Mouse (Mus musculus) right cerebral cortex, postnatal 4 days (tissue): ENCODE measurements around the gene C1qtnf7.

Source experiments
- DNase-seq: peaks from one replicate; pipeline ENCODE4 v3.0.0-alpha.2; 2022

C1qtnf7 gene

GRCm38 (mm10) chr5:43541492-43541891 lies 26.2 kb downstream of the C1qtnf7 start:
- no peak for DNase-seq

- DNase-seq: peak; percentile 71
These were observed 27.0 kb downstream of the C1qtnf7 start for GRCm38 (mm10) chr5:43542246-43542845.

GRCm38 (mm10) chr5:43549951-43550350 lies 34.6 kb downstream of the C1qtnf7 start:
- DNase-seq: no peak

- no peak for DNase-seq
These were observed 35.1 kb downstream of the C1qtnf7 start for GRCm38 (mm10) chr5:43550444-43550843.

GRCm38 (mm10) chr5:43554871-43555270 lies 39.5 kb downstream of the C1qtnf7 start:
- no peak for DNase-seq

GRCm38 (mm10) chr5:43555406-43555805 lies 40.1 kb downstream of the C1qtnf7 start:
- no peak for DNase-seq

GRCm38 (mm10) chr5:43557436-43557835 lies 42.1 kb downstream of the C1qtnf7 start:
- no peak for DNase-seq

GRCm38 (mm10) chr5:43561639-43562252 lies 46.4 kb downstream of the C1qtnf7 start:
- DNase-seq: no peak

GRCm38 (mm10) chr5:43569720-43570359 lies 54.5 kb downstream of the C1qtnf7 start:
- DNase-seq: no peak

- no peak for DNase-seq
These were observed 67.5 kb downstream of the C1qtnf7 start for GRCm38 (mm10) chr5:43582876-43583275.

GRCm38 (mm10) chr5:43583326-43584120 lies 68.2 kb downstream of the C1qtnf7 start:
- no peak for DNase-seq

- DNase-seq: no peak
These were observed 69.1 kb downstream of the C1qtnf7 start for GRCm38 (mm10) chr5:43584464-43584863.

- DNase-seq: no peak
These were observed 70.3 kb downstream of the C1qtnf7 start for GRCm38 (mm10) chr5:43585406-43586245.

GRCm38 (mm10) chr5:43588791-43589439 lies 73.6 kb downstream of the C1qtnf7 start:
- no peak for DNase-seq

- no peak for DNase-seq
These were observed 74.1 kb downstream of the C1qtnf7 start for GRCm38 (mm10) chr5:43589440-43589830.

- no peak for DNase-seq
These were observed 75.0 kb downstream of the C1qtnf7 start for GRCm38 (mm10) chr5:43590311-43590731.

GRCm38 (mm10) chr5:43601601-43602000 lies 86.3 kb downstream of the C1qtnf7 start:
- no peak for DNase-seq

- DNase-seq: no peak
These were observed 87.2 kb downstream of the C1qtnf7 start for GRCm38 (mm10) chr5:43602518-43602917.

GRCm38 (mm10) chr5:43603559-43603958 lies 88.2 kb downstream of the C1qtnf7 start:
- no peak for DNase-seq

GRCm38 (mm10) chr5:43608073-43608472 lies 92.7 kb downstream of the C1qtnf7 start:
- DNase-seq: no peak

- peak; percentile 11 for DNase-seq
These were observed 94.4 kb downstream of the C1qtnf7 start for GRCm38 (mm10) chr5:43609760-43610159.
